Mouse (Mus musculus) liver, postnatal 0 days (tissue): Measurements from ENCODE around the gene Sh3gl2. TPM values are rescaled to one million over a fixed set of nuclear protein-coding genes. Genes with fewer than 3 reads are reported as not detected.
A peak's percentile ranks its signal among the peaks of the same experiment; 100 is the strongest.

ENCODE experiments used
- ATAC-seq: fragments of 200-750 bp; cut with Nextera tagmentation; 2 replicates; pipeline ENCODE4 v1.8.0; 2017; ENCODE audit warnings: mild to moderate bottlenecking, moderate library complexity
- DNase-seq: peaks from one replicate; pipeline ENCODE4 v3.0.0-alpha.2; 2016
- H3K27ac ChIP-seq: fragments of 300-500 bp; sonication (generic); 2 replicates; pipeline ENCODE4 v1.5.1; 2014; ENCODE audit warnings: antibody characterized with exemption, moderate library complexity, mild to moderate bottlenecking, low read depth
- H3K27me3 ChIP-seq: fragments of 300-500 bp; sonication (generic); 2 replicates; pipeline ENCODE4 v1.6.1; 2014; ENCODE audit warnings: low read length, control low read depth, mixed read lengths; ENCODE audit not compliant: insufficient read depth
- H3K36me3 ChIP-seq: fragments of 300-500 bp; sonication (generic); replicated peaks from 2 replicates; pipeline ENCODE4 v1.6.1; 2014; ENCODE audit warnings: mild to moderate bottlenecking, control low read depth, low read length, moderate library complexity, mixed read lengths; ENCODE audit not compliant: insufficient read depth
- H3K4me1 ChIP-seq: fragments of 300-500 bp; sonication (generic); 2 replicates; pipeline ENCODE4 v1.6.1; 2014; ENCODE audit warnings: antibody characterized with exemption, mild to moderate bottlenecking, control low read depth; ENCODE audit not compliant: insufficient read depth
- H3K4me2 ChIP-seq: fragments of 300-500 bp; sonication (generic); 2 replicates; pipeline ENCODE4 v1.6.1; 2014; ENCODE audit warnings: low read depth, mild to moderate bottlenecking, low read length, moderate library complexity, mixed read lengths
- H3K4me3 ChIP-seq: fragments of 300-500 bp; sonication (generic); 2 replicates; pipeline ENCODE4 v1.5.1; 2014; ENCODE audit warnings: low read depth, low read length
- H3K9ac ChIP-seq: fragments of 300-500 bp; sonication (generic); replicated peaks from 2 replicates; pipeline ENCODE4 v1.6.1; 2014; ENCODE audit warnings: mild to moderate bottlenecking, moderate library complexity
- H3K9me3 ChIP-seq: fragments of 300-500 bp; sonication (generic); 2 replicates; pipeline ENCODE4 v1.6.1; 2016; ENCODE audit warnings: mild to moderate bottlenecking, control low read depth, low read length, mixed read lengths
- CTCF ChIP-seq: sonication (generic); IDR thresholded peaks from 2 replicates; pipeline ENCODE4 v1.5.1; 2016; ENCODE audit warnings: antibody characterized with exemption, low read depth
- EP300 ChIP-seq: IDR thresholded peaks from 2 replicates; pipeline ENCODE4 v1.6.1; 2016; ENCODE audit warnings: antibody characterized with exemption, low read depth, mild to moderate bottlenecking
- WGBS: fragments of 180-500 bp; shearing (Covaris S2); extraction: QIAGEN DNeasy Blood & Tissue Kit; methylation state at CpG from one replicate; pipeline ENCODE4 v1.1.7; 2014; ENCODE audit not compliant: insufficient replicate concordance; 5-methylcytosine and 5-hydroxymethylcytosine counted together
- polyA plus RNA-seq: library from polyadenylated mRNA; unstranded; fragments of >200 nt; fragmentation: Nextera tagmentation; extraction: Ambion mirVana; gene quantifications from 2 replicates; pipeline ENCODE4 v1.2.1, GENCODE M21; 2015

Sh3gl2 gene
- polyA plus RNA-seq, 1 experiment from 2014 or later = not detected

DNA sequence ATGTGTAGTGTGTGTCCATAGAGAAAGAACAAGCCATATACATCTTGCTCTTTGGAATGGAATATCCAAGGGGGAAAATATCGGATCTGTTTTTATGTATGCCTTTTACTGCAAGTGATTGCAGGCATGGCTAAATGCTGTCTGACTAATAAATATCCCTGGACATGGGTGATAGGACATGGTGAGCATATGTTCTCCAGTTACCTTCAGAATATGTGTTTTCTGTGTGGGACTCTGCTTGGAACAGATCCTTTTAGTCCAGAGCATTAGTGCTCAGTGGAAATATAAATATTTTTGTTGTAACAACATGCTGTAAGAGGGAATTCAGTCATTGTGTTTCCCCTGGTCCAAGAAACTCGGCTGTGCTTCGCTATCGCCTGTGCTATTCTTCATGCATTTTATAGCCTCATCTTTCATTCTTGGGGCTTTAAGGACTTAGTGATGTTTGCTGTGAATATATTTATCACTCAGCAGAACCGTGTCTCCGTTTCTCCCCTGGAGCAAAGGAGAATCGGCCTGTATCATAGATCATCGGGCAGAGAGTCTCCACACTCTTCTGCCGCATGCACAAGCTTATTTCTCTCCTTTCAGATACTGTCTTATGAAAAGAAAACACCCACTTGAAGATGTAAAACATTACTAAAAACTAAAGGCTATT lies 26.4 kb upstream of the Sh3gl2 start:
- H3K36me3 ChIP-seq = no peaks in the 10 kb centered on the region
- ATAC-seq (no peak), DNase-seq (no peak)
- no peaks in the 10 kb centered on the region for H3K27me3 ChIP-seq
- H3K4me2 ChIP-seq = no peak overlapping the region
- no peak overlapping the region for H3K9ac ChIP-seq
- no peak for TF ChIP-seq CTCF
- TF ChIP-seq EP300 = no peak
- no peaks in the 10 kb centered on the region for H3K9me3 ChIP-seq
- no peak overlapping the region for H3K27ac ChIP-seq
- H3K4me1 ChIP-seq = no peaks in the 10 kb centered on the region
- H3K4me3 ChIP-seq = no peak overlapping the region
- WGBS = 79% methylated on average over 9 of the region's 9 CpGs

DNA sequence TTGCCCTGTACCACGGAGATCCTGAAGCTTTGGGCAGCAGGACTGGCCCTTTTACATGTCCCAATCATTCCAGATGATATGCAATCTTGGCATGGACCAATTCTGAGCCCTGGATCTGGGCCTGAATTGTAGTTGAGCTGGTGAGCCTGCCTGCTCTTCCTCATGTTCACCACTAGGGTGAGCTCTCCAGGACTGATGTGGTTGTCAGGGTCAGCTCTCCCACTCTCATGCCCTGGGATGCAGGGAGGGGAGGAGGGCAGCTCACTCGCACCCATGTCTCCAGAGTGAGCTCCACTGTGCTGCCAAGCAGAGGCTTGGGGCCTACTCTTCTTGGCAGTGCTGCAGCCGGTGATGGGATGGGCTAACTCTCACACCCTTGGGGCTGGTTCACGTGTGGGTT lies 18.9 kb upstream of the Sh3gl2 start:
- no peak overlapping the region for H3K27ac ChIP-seq
- no peak overlapping the region for H3K9ac ChIP-seq
- no peaks in the 10 kb centered on the region for H3K9me3 ChIP-seq
- no peak for TF ChIP-seq EP300
- peak; percentile 54 for TF ChIP-seq CTCF
- H3K4me3 ChIP-seq = no peak overlapping the region
- WGBS = 43% methylated on average over 4 of the region's 4 CpGs
- ATAC-seq (no peak), DNase-seq (no peak)
- no peaks in the 10 kb centered on the region for H3K36me3 ChIP-seq
- H3K4me2 ChIP-seq = no peak overlapping the region
- no peaks in the 10 kb centered on the region for H3K4me1 ChIP-seq
- no peaks in the 10 kb centered on the region for H3K27me3 ChIP-seq

- Histone ChIP-seq H3K4me2 (no peak overlapping the region), H3K9ac (no peak overlapping the region), H3K27me3 (no peaks in the 10 kb centered on the region), H3K36me3 (no peaks in the 10 kb centered on the region), H3K27ac (no peak overlapping the region), H3K4me1 (no peaks in the 10 kb centered on the region), H3K4me3 (no peak overlapping the region), H3K9me3 (no peaks in the 10 kb centered on the region)
- 79% methylated on average over 4 of the region's 4 CpGs for WGBS
- no peak for DNase-seq
- TF ChIP-seq EP300 = no peak
- TF ChIP-seq CTCF = no peak
- ATAC-seq = no peak
These were observed 8.7 kb upstream of the Sh3gl2 start for GRCm38 (mm10) chr4:85196201-85196600.

GRCm38 (mm10) chr4:85198431-85198830 lies 6.5 kb upstream of the Sh3gl2 start:
- 70% methylated on average over 9 of the region's 9 CpGs for WGBS
- no peaks in the 10 kb centered on the region for H3K36me3 ChIP-seq
- no peak for DNase-seq
- no peaks in the 10 kb centered on the region for H3K4me1 ChIP-seq
- no peaks in the 10 kb centered on the region for H3K9me3 ChIP-seq
- no peak for ATAC-seq
- H3K27ac ChIP-seq = no peak overlapping the region
- H3K4me3 ChIP-seq = no peak overlapping the region
- no peak overlapping the region for H3K9ac ChIP-seq
- no peak for TF ChIP-seq EP300
- no peak for TF ChIP-seq CTCF
- H3K27me3 ChIP-seq = 0 out of 2 replicates have a peak, but pooled peaks cover under 1% of the 10 kb centered on the region
- no peak overlapping the region for H3K4me2 ChIP-seq

- Histone ChIP-seq H3K4me2 (no peak overlapping the region), H3K36me3 (no peaks in the 10 kb centered on the region), H3K9me3 (no peaks in the 10 kb centered on the region), H3K4me3 (no peak overlapping the region), H3K27me3 (peaks cover 30% of the 10 kb centered on the region), H3K4me1 (no peaks in the 10 kb centered on the region), H3K9ac (no peak overlapping the region), H3K27ac (no peak overlapping the region)
- ATAC-seq = no peak
- DNase-seq = no peak
- no peak for TF ChIP-seq CTCF
- no peak for TF ChIP-seq EP300
- 77% methylated on average over 7 of the region's 7 CpGs for WGBS
These were observed 2.3 kb upstream of the Sh3gl2 start for GRCm38 (mm10) chr4:85202582-85202981.

DNA sequence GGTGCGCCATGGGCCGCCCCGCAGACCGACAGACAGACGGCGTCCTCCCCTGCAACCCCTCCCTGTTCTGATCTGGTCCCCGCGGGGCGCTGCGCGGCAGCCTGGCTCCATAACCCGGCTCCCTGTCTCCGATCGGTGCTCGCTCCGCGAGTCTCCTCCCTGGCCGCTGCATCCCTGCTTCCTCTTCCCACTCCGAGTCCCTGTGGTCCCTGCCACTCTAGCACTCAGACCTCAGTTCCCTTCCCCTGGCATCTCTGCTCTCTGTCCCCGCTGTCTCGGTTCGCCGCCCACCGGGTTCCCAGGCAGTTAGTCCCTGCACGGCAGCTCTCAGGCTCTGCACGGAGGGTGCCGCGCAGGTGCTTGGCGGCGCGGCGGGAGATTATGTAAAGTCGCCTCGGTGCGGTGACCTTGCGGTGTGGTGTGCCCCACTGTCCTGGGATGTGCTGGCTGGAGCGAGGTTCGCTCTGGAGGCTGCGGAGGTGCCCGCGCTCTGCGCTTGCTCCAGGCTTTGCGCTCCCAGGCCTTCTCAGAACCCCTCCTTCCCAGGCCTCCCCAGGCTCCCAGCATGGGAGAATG lies 798 bp downstream of the Sh3gl2 start:
- Histone ChIP-seq H3K9me3 (no peaks in the 10 kb centered on the region), H3K36me3 (no peaks in the 10 kb centered on the region), H3K4me3 (peak overlapping the region; percentile 45), H3K27ac (no peak overlapping the region), H3K9ac (no peak overlapping the region), H3K27me3 (peaks cover 30% of the 10 kb centered on the region), H3K4me1 (no peaks in the 10 kb centered on the region), H3K4me2 (peak overlapping the region; percentile 73)
- no peak for ATAC-seq
- no peak for DNase-seq
- 1% methylated on average over 41 of the region's 43 CpGs for WGBS
- TF ChIP-seq EP300 = no peak
- no peak for TF ChIP-seq CTCF
